10 mouse cellular contexts compared by ENCODE assay signal in the genomic region with DNA sequence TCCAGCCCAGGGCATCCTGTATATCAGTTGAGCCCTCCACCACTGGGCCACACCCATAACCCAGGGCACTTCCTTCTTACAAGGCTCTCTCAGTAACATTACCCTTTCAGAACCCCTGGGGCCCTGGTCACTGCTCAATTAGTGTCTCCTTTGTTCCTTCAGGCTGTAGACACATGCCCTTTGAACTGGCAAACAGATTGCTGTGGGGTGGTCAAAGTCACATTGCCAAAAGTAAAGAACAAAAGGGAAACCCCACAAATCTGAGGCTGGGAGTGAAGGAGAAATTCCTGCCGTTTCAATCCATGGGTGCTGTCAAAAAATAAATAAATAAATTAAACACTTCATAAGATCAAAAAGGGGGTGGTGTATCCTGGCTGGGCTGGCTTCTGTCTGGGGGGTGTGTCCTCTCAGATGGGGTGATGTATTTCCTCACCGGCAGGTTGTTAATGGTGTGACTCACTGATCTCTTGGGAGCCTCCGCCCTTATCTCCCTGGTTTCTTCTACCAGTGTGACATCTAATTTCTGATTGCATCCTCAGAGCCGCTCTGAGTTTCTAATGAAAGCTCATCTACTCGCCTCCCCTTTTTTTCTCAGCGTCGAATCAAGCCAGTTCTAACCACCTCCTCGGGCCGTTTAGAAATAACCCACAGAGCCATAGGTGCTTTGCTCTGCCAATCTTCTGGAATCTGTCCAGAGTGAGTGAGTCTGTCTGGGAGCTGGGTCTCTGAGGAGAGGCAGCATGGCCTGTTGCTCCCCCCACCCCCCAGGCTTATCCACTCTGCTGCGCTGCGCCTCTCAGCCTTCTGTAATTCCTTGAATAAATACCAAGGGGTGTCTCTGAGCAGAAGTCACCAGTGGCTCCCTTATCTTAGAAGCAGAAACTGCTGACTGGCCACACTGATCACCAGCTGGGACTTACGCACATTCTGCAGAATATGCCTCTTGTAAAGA. TPM values are rescaled to one million over a fixed set of nuclear protein-coding genes. Genes with fewer than 3 reads are reported as not detected.
DNase-seq lines count a peak whose midpoint lies in the region; ATAC-seq and TF ChIP-seq lines count a peak whose summit lies in the region.
"Had no signal": no experiment of that assay in that cellular context is flagged by ENCODE, and none has a peak within 500 bp of the region (broad histone marks: within the 10 kb centered on the region; RNA-seq: fewer than 3 reads in every experiment).

No protein-coding gene starts in this region.

- peaks cover 4% of the 10 kb centered on the region; the same call in 1 of the 2 replicates for H3K4me1 ChIP-seq in kidney, embryonic 14.5 days (ENCODE audit: control insufficient read depth, insufficient read depth, low read length)
- H3K4me1 ChIP-seq in intestine, postnatal 0 days (replicated peaks; ENCODE audit: control insufficient read depth, insufficient read depth, low read length): no peaks in the 10 kb centered on the region; the same call in 1 of the 2 replicates
- H3K4me1 ChIP-seq: limb, embryonic 12.5 days had no signal

- intact Hi-C loops in left cerebral cortex, postnatal 14 days (cut with DNase I): no loop called here

- H3K4me2 ChIP-seq in kidney, embryonic 14.5 days (replicated peaks; ENCODE audit: low read depth, low read length): peak overlapping the region; percentile 4; the same call in 1 of the 2 replicates
- peak overlapping the region; percentile 47 for H3K4me2 ChIP-seq in intestine, postnatal 0 days (replicated peaks; ENCODE audit: low read depth)
- peak overlapping the region; percentile 42 for H3K4me2 ChIP-seq in myocyte (ENCODE audit: low read depth)
- H3K4me2 ChIP-seq: limb, embryonic 12.5 days had no signal

- H3K27me3 ChIP-seq in kidney, embryonic 14.5 days (ENCODE audit: control insufficient read depth, insufficient read depth, low read length): no peaks in the 10 kb centered on the region
- no peaks in the 10 kb centered on the region for H3K27me3 ChIP-seq in intestine, postnatal 0 days (replicated peaks; ENCODE audit: control insufficient read depth, insufficient read depth, low read length)
- no peaks in the 10 kb centered on the region for H3K27me3 ChIP-seq in myocyte (ENCODE audit: control insufficient read depth, insufficient read depth, insufficient read length)

- H3K79me2 ChIP-seq in myocyte (ENCODE audit: control insufficient read depth, insufficient read depth): no peaks in the 10 kb centered on the region

- no peak for DNase-seq in kidney, adult 18-20 months
- DNase-seq in WW6 (ENCODE audit: low read depth, low spot score): peak; percentile 33
- no peak for DNase-seq in testis, postnatal 10 days (ENCODE audit: low spot score)
- DNase-seq in left cerebral cortex, postnatal 14 days (ENCODE audit: low spot score in 2 of 2): no peak
- DNase-seq in right cerebral cortex, postnatal 14 days: no peak
- DNase-seq: cerebellum, adult 9-11 months had no signal

- H3ac ChIP-seq in myocyte (ENCODE audit: control insufficient read depth, insufficient read length): no peak overlapping the region

- 27% methylated on average over 12 of the region's 12 CpGs for WGBS in kidney, embryonic 14.5 days
- WGBS in intestine, postnatal 0 days: 15% methylated on average over 12 of the region's 12 CpGs

- no peak for ATAC-seq in kidney, embryonic 14.5 days (ENCODE audit: low FRiP score, low TSS enrichment)
- peak; percentile 87 for ATAC-seq in intestine, postnatal 0 days

- TF ChIP-seq POLR2A in myocyte (IDR thresholded peaks at IDR 0.05; ENCODE audit: insufficient read length, low read depth): no peak

- no peaks in the 10 kb centered on the region for H3K9me3 ChIP-seq in kidney, embryonic 14.5 days (ENCODE audit: control insufficient read depth, low read length)
- H3K9me3 ChIP-seq in intestine, postnatal 0 days (ENCODE audit: control insufficient read depth): no peaks in the 10 kb centered on the region
- H3K9me3 ChIP-seq: limb, embryonic 12.5 days had no signal

- no peak overlapping the region for H3K9ac ChIP-seq in kidney, embryonic 14.5 days (ENCODE audit: low read depth, low read length)
- H3K9ac ChIP-seq in intestine, postnatal 0 days (ENCODE audit: low read depth, low read length): peak overlapping the region; percentile 40; the same call in 1 of the 2 replicates
- H3K9ac ChIP-seq: limb, embryonic 12.5 days had no signal

- TF ChIP-seq CTCF in intestine, postnatal 0 days (IDR thresholded peaks at IDR 0.05; ENCODE audit: low read depth): no peak

- H3K4me3 ChIP-seq in kidney, embryonic 14.5 days (ENCODE audit: low read length): no peak overlapping the region
- no peak overlapping the region for H3K4me3 ChIP-seq in intestine, postnatal 0 days (ENCODE audit: low read depth, low read length)
- H3K4me3 ChIP-seq in myocyte: no peak overlapping the region
- H3K4me3 ChIP-seq: limb, embryonic 12.5 days had no signal

- H3K36me3 ChIP-seq in kidney, embryonic 14.5 days (ENCODE audit: control insufficient read depth, insufficient read depth, low read length): no peaks in the 10 kb centered on the region
- no peaks in the 10 kb centered on the region for H3K36me3 ChIP-seq in intestine, postnatal 0 days (ENCODE audit: control insufficient read depth, insufficient read depth)
- H3K36me3 ChIP-seq in myocyte (ENCODE audit: control insufficient read depth, insufficient read depth): no peaks in the 10 kb centered on the region
- H3K36me3 ChIP-seq: limb, embryonic 12.5 days had no signal

- no peak overlapping the region for H3K27ac ChIP-seq in kidney, embryonic 14.5 days (ENCODE audit: low read depth, low read length)
- peak overlapping the region; percentile 94 for H3K27ac ChIP-seq in intestine, postnatal 0 days (ENCODE audit: low read depth, low read length)
- H3K27ac ChIP-seq: limb, embryonic 12.5 days had no signal

TF ChIP-seq in myocyte, 11 proteins besides CTCF, POLR2A, EP300 and RAD21:
- TF ChIP-seq CEBPB (IDR thresholded peaks at IDR 0.05; ENCODE audit: insufficient read depth, poor library complexity, severe bottlenecking): no peak
- TF ChIP-seq TCF12 (IDR thresholded peaks at IDR 0.05; ENCODE audit: insufficient read depth, poor library complexity, severe bottlenecking): no peak
- no peak for TF ChIP-seq SRF (IDR thresholded peaks at IDR 0.05; ENCODE audit: control insufficient read depth, insufficient read length, low read depth)
- no peak for TF ChIP-seq MAX (IDR thresholded peaks at IDR 0.05; ENCODE audit: low read depth)
- TF ChIP-seq MYOG (IDR thresholded peaks at IDR 0.05; ENCODE audit: control insufficient read depth in 1 of 3, insufficient read depth in 1 of 3, insufficient read length in 2 of 3, low read depth in 2 of 3): no peak
- TF ChIP-seq E2F4 (IDR thresholded peaks at IDR 0.05; ENCODE audit: insufficient read depth): no peak

RNA-seq across cellular contexts. Expression of a gene that starts 24.6 kb away (rescaled TPM):
- 9.7 and 16.1 TPM in 2 replicates for polyA plus RNA-seq in kidney, embryonic 14.5 days (2014; fragmentation: Nextera tagmentation; extraction: Ambion mirVana)
- polyA plus RNA-seq in intestine, postnatal 0 days (2015; fragmentation: Nextera tagmentation; extraction: Ambion mirVana): 54.0 and 59.1 TPM in 2 replicates
- polyA plus RNA-seq in myocyte (2012; fragmentation: generic; extraction: Trizol): 12.7 TPM
- total RNA-seq in left cerebral cortex, postnatal 14 days (2021): 10 to 100 TPM; 45.0 to 47.3 TPM
